Mouse (Mus musculus) cerebellum, postnatal 10 days (tissue): ENCODE measurements around the gene Pced1a.

Experiments
- DNase-seq, 2 experiments: peaks; one replicate each; pipeline ENCODE4 v3.0.0; 2021; ENCODE audit warnings: mixed read lengths in 2 of 2

Pced1a gene

GRCm38 (mm10) chr2:130433152-130433551, 8.7 kb upstream of the Pced1a start:
- peak; percentile 75 to 84 for DNase-seq

- no peak for DNase-seq
Observed at GRCm38 (mm10) chr2:130432157-130432556, 7.7 kb upstream of the Pced1a start.

GRCm38 (mm10) chr2:130430484-130430883, 6.0 kb upstream of the Pced1a start:
- no peak for DNase-seq

- DNase-seq: no peak
Observed at GRCm38 (mm10) chr2:130429851-130430250, 5.3 kb upstream of the Pced1a start.

- peak; percentile 40 to 46 for DNase-seq
Observed at GRCm38 (mm10) chr2:130425112-130425511, 611 bp upstream of the Pced1a start.

- peak; percentile 94 for DNase-seq
Observed at GRCm38 (mm10) chr2:130423397-130424125, 940 bp downstream of the Pced1a start.

DNA sequence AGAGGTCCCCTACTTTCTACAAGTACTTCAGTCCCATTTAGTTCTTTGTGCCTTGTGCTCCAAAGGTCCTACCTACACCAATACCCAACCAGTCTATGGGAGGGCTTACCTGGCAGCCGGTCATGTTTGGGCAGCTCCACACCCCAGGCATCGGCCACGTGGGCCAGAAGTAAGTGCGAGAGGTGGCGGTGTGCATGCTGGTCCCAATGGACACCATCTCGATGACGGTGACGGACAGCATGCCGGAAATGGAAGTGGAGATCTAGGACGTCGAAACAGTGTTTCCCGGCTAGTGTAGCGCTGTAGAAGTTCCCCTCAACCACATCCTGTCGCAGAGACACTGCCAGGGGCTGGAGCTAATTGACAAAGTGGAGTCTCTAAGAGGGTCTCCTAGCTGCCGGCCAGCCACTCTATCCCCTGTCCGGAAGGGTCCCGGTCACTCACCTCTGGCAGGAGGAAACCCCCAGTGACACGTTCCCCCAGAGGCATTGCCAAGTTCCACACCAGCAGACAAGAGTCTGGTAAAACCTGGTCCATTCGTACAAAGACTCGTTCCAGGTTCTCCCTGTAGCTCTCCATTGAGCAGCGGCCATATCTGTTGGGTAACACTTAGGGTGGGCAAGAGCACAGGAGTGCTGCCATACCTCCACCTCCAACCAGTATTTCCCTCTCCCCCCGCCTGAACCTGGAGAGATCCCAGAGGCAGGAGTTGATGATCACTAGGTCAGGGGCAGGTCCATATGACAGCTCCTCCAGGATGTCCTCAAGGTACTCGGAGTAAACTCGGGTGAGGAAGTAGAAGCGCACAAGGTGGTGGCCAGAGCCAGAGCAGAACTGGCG, 2.5 kb downstream of the Pced1a start:
- DNase-seq: no peak

GRCm38 (mm10) chr2:130414094-130414856, 10.2 kb downstream of the Pced1a start:
- DNase-seq: no peak

DNA sequence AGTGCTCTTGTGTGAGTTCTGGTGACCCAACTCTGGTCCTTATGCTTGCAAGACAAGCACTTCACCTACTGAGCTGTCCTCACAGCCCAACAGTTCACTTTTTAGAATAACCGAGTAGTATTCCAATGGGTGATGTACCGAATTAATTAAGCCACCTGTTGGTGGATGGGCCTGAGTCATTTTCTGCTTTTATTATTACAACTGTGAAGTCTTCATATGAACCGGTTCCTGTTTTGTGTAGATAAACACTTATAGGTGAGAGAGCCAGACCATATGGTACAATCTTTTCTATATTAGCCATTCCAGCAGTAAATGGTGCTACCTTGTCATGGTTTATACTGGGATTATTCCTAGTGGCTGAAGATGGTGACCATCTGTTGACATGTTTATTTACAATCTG, 11.7 kb downstream of the Pced1a start:
- no peak for DNase-seq

DNA sequence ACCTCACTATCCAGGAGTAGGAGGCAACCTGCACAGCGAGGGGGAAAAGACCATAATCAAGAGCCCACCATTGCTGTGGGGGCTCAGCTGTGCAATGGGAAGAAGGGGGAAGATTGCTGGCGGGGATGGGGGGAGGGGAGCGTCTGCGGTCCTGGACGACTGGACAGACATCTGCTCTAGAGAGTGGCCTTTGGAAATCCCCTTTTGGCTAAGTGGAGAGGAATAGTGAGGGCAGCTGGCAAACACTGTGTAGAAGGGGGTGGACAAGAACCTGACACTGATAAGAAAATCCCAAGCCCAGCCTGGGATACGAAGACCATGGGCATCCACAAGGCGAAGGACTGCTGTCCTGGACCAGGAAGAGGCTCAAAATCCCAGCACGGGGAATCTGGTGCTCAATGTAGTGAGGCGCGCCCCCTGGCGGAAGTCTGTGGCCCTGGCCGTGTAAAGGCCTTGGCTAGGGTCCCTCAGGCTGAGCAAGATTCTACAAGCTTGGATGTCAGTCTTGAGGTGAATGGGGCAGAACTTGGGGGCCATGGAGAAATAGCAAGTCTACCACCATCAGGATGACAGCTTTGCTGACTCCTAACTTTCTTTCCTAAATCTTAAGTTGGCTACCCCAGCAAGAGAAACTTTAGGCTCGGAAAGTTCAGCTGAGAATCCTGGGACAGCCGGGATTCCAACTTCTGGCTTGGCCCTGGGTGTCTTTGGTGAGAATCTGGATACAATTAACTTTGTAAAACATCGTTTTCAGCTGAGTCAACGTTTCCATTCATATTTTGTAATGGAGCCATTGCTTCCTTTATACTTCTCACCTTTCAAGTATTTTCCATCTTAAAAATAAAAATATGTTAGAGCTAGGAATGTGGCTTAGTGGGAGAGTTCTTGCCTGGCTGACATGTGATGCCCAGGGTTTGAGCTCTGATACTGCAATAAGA, 12.7 kb downstream of the Pced1a start:
- DNase-seq: peak; percentile 94 to 96

GRCm38 (mm10) chr2:130408194-130408593, 16.3 kb downstream of the Pced1a start:
- DNase-seq: peak; percentile 50 to 66

DNA sequence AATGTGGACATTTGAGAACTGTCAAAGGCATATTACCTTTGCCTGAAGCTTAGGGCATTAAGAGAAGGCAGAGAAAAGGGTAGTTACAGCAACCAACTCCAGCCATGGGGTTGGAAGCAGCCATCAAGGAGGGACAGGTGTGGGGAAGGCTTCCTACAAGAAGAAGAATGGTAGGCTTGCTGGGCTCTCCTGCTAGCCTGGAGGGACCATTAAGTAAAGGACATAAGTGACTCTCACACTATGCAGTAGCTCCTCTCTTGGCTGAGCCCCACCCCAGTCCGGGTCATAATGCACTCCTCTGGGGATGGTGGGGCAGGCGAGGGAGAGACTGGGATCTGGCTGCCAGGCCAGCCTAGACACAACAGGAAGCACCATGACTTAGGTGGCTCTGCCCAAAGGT, 18.3 kb downstream of the Pced1a start, which contains the start of gene Tmem239:
Gene Tmem239 (plus strand): TSS at position 301 of the 400 bp plus-strand sequence.
- no peak for DNase-seq

- no peak for DNase-seq
Observed at GRCm38 (mm10) chr2:130404939-130405338, 19.6 kb downstream of the Pced1a start, which contains the start of the genes Gm28372 and 1700020A23Rik. TSS of gene Gm28372 (plus strand) at chr2:130405239. TSS of gene 1700020A23Rik (plus strand) at chr2:130405259.

GRCm38 (mm10) chr2:130401891-130402290, 22.6 kb downstream of the Pced1a start:
- no peak for DNase-seq

DNA sequence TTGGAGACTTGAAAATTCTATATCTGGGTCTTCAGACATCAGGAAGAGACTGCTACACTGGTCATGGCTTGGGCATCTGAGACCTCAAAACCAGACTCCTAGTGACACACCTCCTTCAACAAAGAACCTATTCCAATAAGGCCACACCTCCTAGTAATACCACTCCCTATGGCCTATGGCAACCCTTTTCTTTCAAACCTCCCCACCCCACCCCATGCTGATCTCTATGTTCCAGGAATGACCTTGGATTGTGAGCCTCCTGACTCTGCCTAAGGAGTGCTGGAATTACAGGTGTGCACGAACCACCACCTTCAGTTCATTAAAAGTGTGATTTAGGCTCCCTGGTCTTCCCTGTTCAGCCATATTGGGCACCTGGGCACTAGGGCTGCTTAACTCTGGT, 24.5 kb downstream of the Pced1a start:
- no peak for DNase-seq

DNA sequence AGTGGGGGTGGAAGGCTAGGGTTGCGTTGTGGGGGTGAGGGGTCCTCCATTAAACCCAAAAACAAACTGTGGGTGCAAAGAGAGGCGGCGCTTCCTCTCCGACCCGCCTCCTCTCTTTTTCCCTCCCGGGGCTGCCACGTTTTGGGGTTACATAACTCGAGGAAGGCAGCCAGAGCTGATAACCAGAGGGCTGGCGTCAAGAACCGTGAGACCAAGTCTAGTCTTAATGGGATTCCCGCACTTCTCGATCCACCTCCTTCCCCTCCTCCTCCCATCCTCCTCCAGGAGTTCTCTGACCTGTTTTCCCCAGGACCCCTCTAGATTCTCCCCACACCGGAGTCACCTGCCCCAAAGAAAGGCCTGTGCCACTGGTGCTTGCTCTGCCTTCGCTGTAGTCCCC, 26.4 kb downstream of the Pced1a start:
- DNase-seq: no peak

- peak; percentile 22 to 39 for DNase-seq
Observed at GRCm38 (mm10) chr2:130397186-130397985, 27.1 kb downstream of the Pced1a start, which contains the start of gene Cpxm1. TSS of gene Cpxm1 (minus strand) at chr2:130397574.

DNA sequence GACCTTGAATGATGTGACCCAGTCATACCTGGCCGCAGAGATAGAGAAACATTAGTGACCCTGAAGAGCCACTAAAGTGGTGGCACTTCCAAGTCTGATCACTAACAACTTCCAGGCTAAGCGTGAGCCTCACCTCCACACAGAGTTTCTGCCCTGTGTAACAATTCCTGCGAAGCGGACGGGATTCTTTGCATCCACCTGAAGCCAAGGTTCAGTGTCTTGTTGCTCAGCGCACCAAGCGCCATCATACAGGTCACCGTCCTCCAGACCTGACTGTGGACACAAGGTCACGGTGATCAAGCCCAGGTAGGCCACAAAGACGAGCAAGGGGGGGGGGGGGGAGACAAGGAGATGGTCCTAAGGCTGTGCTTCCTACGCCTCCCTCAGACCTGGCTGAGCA, 28.8 kb downstream of the Pced1a start:
- no peak for DNase-seq

DNA sequence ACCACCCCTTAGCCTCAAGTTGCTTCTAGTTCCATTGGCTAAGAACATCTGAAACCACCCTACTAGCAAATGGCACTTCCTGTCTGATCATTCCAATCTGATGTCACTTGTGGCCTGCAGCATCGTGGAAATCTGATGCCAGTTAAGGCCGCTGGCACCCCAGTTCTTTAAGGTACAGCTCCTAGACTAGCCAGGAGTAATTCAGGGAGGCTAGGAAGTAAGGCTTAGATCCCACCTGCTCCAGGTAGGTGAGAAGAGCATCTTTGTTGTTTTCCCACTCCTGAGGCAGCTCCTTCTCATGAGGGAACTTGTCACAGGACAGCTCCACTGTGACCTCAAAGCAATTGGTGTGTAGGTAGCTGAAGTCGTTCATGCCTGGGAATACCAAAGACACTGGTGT, 31.7 kb downstream of the Pced1a start:
- DNase-seq: no peak

DNA sequence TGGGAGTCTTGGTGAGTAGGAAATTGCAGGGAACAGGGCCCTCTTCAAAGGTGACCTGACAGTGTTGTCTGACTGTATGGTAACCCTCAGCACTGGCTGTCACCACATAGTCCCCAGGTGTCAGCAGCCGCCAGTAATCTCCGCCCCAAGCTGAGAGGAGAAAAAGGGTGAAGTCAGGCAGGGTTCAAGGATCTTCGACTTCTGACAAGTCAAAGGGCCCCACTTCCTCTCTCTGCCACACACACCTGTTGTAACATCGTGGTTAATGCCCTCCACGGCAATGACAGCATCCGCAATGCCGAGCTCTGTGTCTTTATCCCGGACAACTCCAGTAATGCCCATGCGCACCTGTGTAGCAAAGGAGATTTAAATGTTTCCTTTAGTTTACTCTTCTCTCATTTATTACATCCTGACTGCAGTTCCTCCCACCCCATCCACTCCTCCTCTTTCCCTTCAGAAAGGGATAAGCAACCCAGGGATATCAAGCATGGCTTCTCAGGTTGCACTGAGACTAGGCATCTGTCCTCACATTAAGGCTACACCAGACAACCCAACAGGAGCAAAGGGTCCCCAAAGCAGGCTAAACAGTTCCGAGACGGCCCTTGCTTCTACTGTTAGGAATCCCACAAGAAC, 33.4 kb downstream of the Pced1a start:
- DNase-seq: no peak
